Mouse (Mus musculus): ENCODE data around the gene Ppp1r3a. TPM values are rescaled to one million over a fixed set of nuclear protein-coding genes. Genes with fewer than 3 reads are reported as not detected.
A peak's percentile ranks its signal among the peaks of the same experiment; 100 is the strongest.
"Not testable (repeated sequence)": the region's sequence is repeated elsewhere in the genome, so short reads cannot be mapped to it uniquely, and the experiment has no call there.

Gene Ppp1r3a
- total and polyA plus RNA-seq, 2 experiments from 2014 or later = 0.05 TPM; not detected in 1

DNA sequence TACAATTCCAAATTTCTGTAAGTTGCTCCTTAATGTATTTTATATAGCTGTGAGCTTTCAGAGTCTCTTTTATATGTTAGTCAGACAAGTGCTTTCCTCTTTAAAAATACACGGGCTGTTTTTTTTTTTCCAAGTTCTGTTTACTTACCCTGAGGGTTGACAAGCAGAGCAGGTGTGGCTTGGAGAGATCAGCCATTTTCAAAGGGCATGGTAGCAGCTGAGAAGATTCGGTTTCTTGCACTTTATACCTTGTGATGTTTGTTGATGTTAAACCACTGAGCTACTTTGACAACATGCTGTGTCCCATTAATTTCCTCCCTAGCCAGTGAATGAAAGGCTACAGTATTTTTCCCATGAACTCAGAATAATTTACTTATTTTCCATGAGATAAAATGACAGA lies 42.9 kb downstream of the Ppp1r3a start:
- Histone ChIP-seq H3K4me3 (ENCODE audit: low read depth, low read length) (no peak overlapping the region), H3K36me3 (ENCODE audit: insufficient read depth) (no peaks in the 10 kb centered on the region), H3K4me2 (ENCODE audit: low read depth) (no peak overlapping the region), H3K9ac (no peak overlapping the region), H3K27me3 (ENCODE audit: insufficient read depth, low read length) (no peaks in the 10 kb centered on the region), H3K4me1 (ENCODE audit: insufficient read depth) (no peaks in the 10 kb centered on the region), H3K9me3 (ENCODE audit: low read length) (no peaks in the 10 kb centered on the region), H3K27ac (ENCODE audit: low read depth, low read length) (no peak overlapping the region)
- no peak for ATAC-seq
- DNase-seq = no peak
- TF ChIP-seq CTCF (IDR thresholded peaks at IDR 0.05; ENCODE audit: low read depth) = no peak
- WGBS = 60% methylated on average over 2 of the region's 2 CpGs

DNA sequence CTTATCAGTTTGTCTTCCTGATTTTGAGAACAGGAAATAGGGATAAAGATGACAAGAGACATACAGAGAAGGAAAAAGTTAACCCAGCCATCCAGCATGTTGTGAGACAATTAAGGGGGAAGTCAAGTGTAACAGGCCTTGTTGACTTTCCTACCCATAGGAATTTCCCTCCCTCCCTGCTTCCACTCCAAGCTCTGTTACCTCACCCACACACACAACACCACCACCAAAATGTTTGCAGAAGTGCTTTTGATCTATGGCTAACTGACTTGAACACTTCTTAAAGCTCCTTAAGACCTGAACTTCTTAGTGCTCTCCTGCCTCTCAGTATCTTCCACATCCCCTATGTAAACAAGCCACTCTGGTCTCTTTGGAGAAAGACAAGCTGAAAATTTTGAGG lies 55.0 kb downstream of the Ppp1r3a start:
- TF ChIP-seq CTCF (IDR thresholded peaks at IDR 0.05; ENCODE audit: low read depth) = no peak
- H3K4me2 ChIP-seq (ENCODE audit: low read depth) = no peak overlapping the region
- H3K36me3 ChIP-seq (ENCODE audit: insufficient read depth) = no peaks in the 10 kb centered on the region
- DNase-seq (no peak), ATAC-seq (no peak)
- no peak overlapping the region for H3K4me3 ChIP-seq (ENCODE audit: low read depth, low read length)
- H3K27ac ChIP-seq (ENCODE audit: low read depth, low read length) = no peak overlapping the region
- no peaks in the 10 kb centered on the region for H3K9me3 ChIP-seq (ENCODE audit: low read length)
- no peak overlapping the region for H3K9ac ChIP-seq
- H3K27me3 ChIP-seq (ENCODE audit: insufficient read depth, low read length) = no peaks in the 10 kb centered on the region
- no peaks in the 10 kb centered on the region for H3K4me1 ChIP-seq (ENCODE audit: insufficient read depth)

DNA sequence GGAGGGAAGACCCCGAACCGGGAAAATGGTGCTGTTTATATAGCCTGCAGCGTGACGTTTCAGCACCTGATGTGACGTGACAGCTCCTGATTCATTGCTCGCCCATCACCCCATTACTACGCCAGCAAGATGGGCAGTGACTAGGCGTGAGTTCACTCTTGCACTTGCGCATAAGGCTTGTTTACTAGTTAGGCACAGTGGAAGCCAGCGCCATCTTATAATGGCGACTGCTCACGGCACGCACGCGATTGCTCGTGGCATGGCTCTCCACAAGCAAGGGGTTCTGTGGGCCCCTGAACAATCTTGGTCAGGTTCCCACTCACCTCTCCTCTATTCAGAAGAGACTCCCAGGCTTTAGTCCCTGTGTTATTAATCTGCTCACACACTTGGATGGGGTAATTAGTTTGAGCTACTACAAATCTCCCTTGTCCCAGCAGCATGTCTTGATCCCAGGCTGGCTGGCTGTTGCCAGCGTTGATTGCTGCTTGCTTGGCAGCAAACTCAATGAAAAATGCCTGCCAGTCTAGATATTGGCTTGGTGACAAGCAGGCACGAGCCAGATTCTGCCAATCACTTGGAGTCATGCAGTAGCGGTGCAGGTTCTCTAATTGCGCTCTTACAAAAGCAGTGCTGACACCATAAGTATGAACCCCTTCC lies 75.7 kb downstream of the Ppp1r3a start:
- not testable (repeated sequence) for H3K9me3 ChIP-seq (ENCODE audit: low read length); H3K4me3 ChIP-seq (ENCODE audit: low read depth, low read length); H3K27me3 ChIP-seq (ENCODE audit: insufficient read depth, low read length); H3K4me1 ChIP-seq (ENCODE audit: insufficient read depth); H3K36me3 ChIP-seq (ENCODE audit: insufficient read depth); H3K9ac ChIP-seq
- DNase-seq (peak; percentile 86), ATAC-seq (peak; percentile 94)
- 47% methylated on average over 20 of the region's 20 CpGs for WGBS
- Histone ChIP-seq H3K27ac (ENCODE audit: low read depth, low read length) (peak overlapping the region; percentile 40; the same call in 1 of the 2 replicates), H3K4me2 (ENCODE audit: low read depth) (0 out of 2 replicates have a peak overlapping the region, but pooled peaks have one; percentile 14)

DNA sequence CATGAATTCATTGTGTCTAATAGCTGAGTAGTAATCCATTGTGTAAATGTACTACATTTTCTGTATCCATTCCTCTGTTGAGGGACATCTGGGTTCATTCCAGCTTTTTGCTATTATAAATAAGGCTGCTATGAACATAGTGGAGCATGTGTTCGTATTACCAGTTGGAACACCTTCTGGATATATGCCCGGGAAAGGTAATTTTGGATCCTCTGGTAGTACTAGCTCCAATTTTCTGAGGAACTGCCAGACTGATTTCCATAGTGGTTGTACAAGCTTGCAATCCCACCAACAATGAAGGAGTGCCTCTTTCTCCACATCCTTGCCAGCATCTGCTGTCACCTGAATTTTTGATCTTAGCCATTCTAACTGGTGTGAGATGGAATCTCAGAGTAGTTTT lies 86.1 kb downstream of the Ppp1r3a start:
- H3K36me3 ChIP-seq (ENCODE audit: insufficient read depth); DNase-seq; H3K9ac ChIP-seq; H3K4me1 ChIP-seq (ENCODE audit: insufficient read depth); H3K27ac ChIP-seq (ENCODE audit: low read depth, low read length); H3K27me3 ChIP-seq (ENCODE audit: insufficient read depth, low read length); H3K4me2 ChIP-seq (ENCODE audit: low read depth); H3K9me3 ChIP-seq (ENCODE audit: low read length); H3K4me3 ChIP-seq (ENCODE audit: low read depth, low read length); ATAC-seq: not testable (repeated sequence)
- WGBS = 73% methylated on average over 2 of the region's 2 CpGs

DNA sequence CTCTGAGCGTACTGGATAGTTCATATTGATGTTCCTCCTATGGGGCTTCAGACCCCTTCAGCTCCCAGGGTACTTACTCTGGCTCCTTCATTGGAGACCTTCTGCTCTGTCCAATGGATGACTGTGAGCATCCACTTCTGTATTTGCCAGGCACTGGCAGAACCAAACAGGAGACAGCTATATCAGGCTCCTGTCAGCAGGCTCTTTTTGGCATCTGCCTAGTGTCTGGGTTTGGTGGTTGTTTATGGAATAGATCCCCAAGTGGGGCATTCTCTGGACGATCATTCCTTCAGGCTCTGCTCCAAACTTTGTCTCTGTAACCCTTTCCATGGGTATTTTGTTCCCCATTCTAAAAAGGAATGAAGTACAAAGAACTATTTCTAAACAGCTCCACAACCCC lies 87.4 kb downstream of the Ppp1r3a start:
- H3K27me3 ChIP-seq (ENCODE audit: insufficient read depth, low read length); H3K36me3 ChIP-seq (ENCODE audit: insufficient read depth); H3K27ac ChIP-seq (ENCODE audit: low read depth, low read length); H3K4me2 ChIP-seq (ENCODE audit: low read depth); H3K4me3 ChIP-seq (ENCODE audit: low read depth, low read length); ATAC-seq; H3K4me1 ChIP-seq (ENCODE audit: insufficient read depth); H3K9me3 ChIP-seq (ENCODE audit: low read length); DNase-seq; H3K9ac ChIP-seq: not testable (repeated sequence)
- 86% methylated on average over 2 of the region's 2 CpGs for WGBS

Other genes with a start within 250 kb of the Ppp1r3a start
- gene Foxp2, start 146.1 kb upstream of the Ppp1r3a start, total RNA-seq (2014; rRNA removed) = 39.6 and 50.8 TPM in 2 replicates
- gene Foxp2, start 146.1 kb upstream of the Ppp1r3a start, polyA plus RNA-seq (2015; fragmentation: Nextera tagmentation; extraction: Ambion mirVana) = 18.3 and 37.2 TPM in 2 replicates

All from forebrain, postnatal 0 days (tissue).